Mouse (Mus musculus) heart, embryonic 15.5 days (tissue): Measurements from ENCODE around the gene Kcnj2. TPM values are rescaled to one million over a fixed set of nuclear protein-coding genes. Genes with fewer than 3 reads are reported as not detected.

Experiments
- ATAC-seq: fragments of 200-750 bp; cut with Nextera tagmentation; replicated peaks from 2 replicates; pipeline ENCODE4 v1.8.0; 2017; ENCODE audit warnings: low read depth, moderate TSS enrichment; ENCODE audit not compliant: insufficient number of reproducible peaks, insufficient read depth, low FRiP score
- H3K27ac ChIP-seq: fragments of 300-500 bp; sonication (generic); 2 replicates; pipeline ENCODE4 v1.5.1; 2015; ENCODE audit warnings: mild to moderate bottlenecking, inconsistent platforms
- H3K27me3 ChIP-seq: fragments of 300-500 bp; sonication (generic); 2 replicates; pipeline ENCODE4 v1.6.1; 2015; ENCODE audit warnings: inconsistent platforms
- H3K36me3 ChIP-seq: fragments of 300-500 bp; sonication (generic); 2 replicates; pipeline ENCODE4 v1.6.1; 2015; ENCODE audit warnings: mild to moderate bottlenecking, inconsistent platforms
- H3K4me1 ChIP-seq: fragments of 300-500 bp; sonication (generic); replicated peaks from 2 replicates; pipeline ENCODE4 v1.6.1; 2015; ENCODE audit warnings: inconsistent platforms
- H3K4me2 ChIP-seq: fragments of 300-500 bp; sonication (generic); 2 replicates; pipeline ENCODE4 v1.6.1; 2015; ENCODE audit warnings: inconsistent platforms, mild to moderate bottlenecking, moderate library complexity
- H3K4me3 ChIP-seq: fragments of 300-500 bp; sonication (generic); 2 replicates; pipeline ENCODE4 v1.5.1; 2015; ENCODE audit warnings: mild to moderate bottlenecking, inconsistent platforms
- H3K9ac ChIP-seq: fragments of 300-500 bp; sonication (generic); 2 replicates; pipeline ENCODE4 v1.6.1; 2015; ENCODE audit warnings: mild to moderate bottlenecking, inconsistent platforms
- H3K9me3 ChIP-seq: fragments of 300-500 bp; sonication (generic); replicated peaks from 2 replicates; pipeline ENCODE4 v1.6.1; 2016; ENCODE audit warnings: inconsistent platforms
- WGBS: fragments of 180-500 bp; shearing (Covaris S2); methylation state at CpG from one replicate; pipeline ENCODE4 v1.1.7; 2015; ENCODE audit warnings: mixed read lengths; 5-methylcytosine and 5-hydroxymethylcytosine counted together
- polyA plus RNA-seq: library from polyadenylated mRNA; unstranded; fragments of >200 nt; fragmentation: Nextera tagmentation; extraction: Ambion mirVana; gene quantifications from 2 replicates; pipeline ENCODE4 v1.2.1, GENCODE M21; 2015

Gene Kcnj2
- 4.8 and 5.7 TPM in 2 replicates for polyA plus RNA-seq

- no peaks in the 10 kb centered on the region for H3K36me3 ChIP-seq
- peak within 1 kb of the TSS; percentile 80 for H3K4me3 ChIP-seq
- H3K4me2 ChIP-seq = peak within 1 kb of the TSS; percentile 94
- peak; percentile 97 for ATAC-seq
- H3K4me1 ChIP-seq = peaks cover 20% of the 10 kb centered on the region
- under 1% methylated on average over 28 of the region's 28 CpGs for WGBS
- peak within 1 kb of the TSS; percentile 77 for H3K9ac ChIP-seq
- no peaks in the 10 kb centered on the region for H3K27me3 ChIP-seq
- peak within 1 kb of the TSS; percentile 91 for H3K27ac ChIP-seq
- H3K9me3 ChIP-seq = no peaks in the 10 kb centered on the region
Observed at GRCm38 (mm10) chr11:111065635-111066298, at the start of gene Kcnj2. Kcnj2 (plus strand) TSS chr11:111066164.

- Histone ChIP-seq H3K9me3 (no peaks in the 10 kb centered on the region), H3K4me3 (no peak overlapping the region), H3K9ac (no peak overlapping the region), H3K27ac (no peak overlapping the region), H3K4me2 (no peak overlapping the region), H3K4me1 (no peaks in the 10 kb centered on the region), H3K27me3 (no peaks in the 10 kb centered on the region), H3K36me3 (no peaks in the 10 kb centered on the region)
- WGBS = 79% methylated on average over 3 of the region's 3 CpGs
- no peak for ATAC-seq
Observed at GRCm38 (mm10) chr11:111016206-111016605, 49.8 kb upstream of the Kcnj2 start.

- Histone ChIP-seq H3K27me3 (no peaks in the 10 kb centered on the region), H3K4me3 (no peak overlapping the region), H3K9ac (no peak overlapping the region), H3K36me3 (no peaks in the 10 kb centered on the region), H3K27ac (no peak overlapping the region), H3K4me1 (no peaks in the 10 kb centered on the region), H3K4me2 (no peak overlapping the region), H3K9me3 (no peaks in the 10 kb centered on the region)
- 45% methylated on average over 2 of the region's 2 CpGs for WGBS
- ATAC-seq = no peak
Observed at GRCm38 (mm10) chr11:111020211-111020610, 45.8 kb upstream of the Kcnj2 start.

- Histone ChIP-seq H3K27me3 (no peaks in the 10 kb centered on the region), H3K4me1 (no peaks in the 10 kb centered on the region), H3K9me3 (no peaks in the 10 kb centered on the region), H3K4me3 (no peak overlapping the region), H3K9ac (no peak overlapping the region), H3K36me3 (no peaks in the 10 kb centered on the region), H3K27ac (no peak overlapping the region), H3K4me2 (no peak overlapping the region)
- WGBS = 75% methylated on average over 8 of the region's 8 CpGs
- no peak for ATAC-seq
Observed at GRCm38 (mm10) chr11:111022681-111023281, 43.2 kb upstream of the Kcnj2 start.

- Histone ChIP-seq H3K4me1 (no peaks in the 10 kb centered on the region), H3K36me3 (no peaks in the 10 kb centered on the region), H3K27ac (no peak overlapping the region), H3K9ac (no peak overlapping the region), H3K9me3 (no peaks in the 10 kb centered on the region), H3K4me3 (no peak overlapping the region), H3K4me2 (no peak overlapping the region), H3K27me3 (no peaks in the 10 kb centered on the region)
- ATAC-seq = no peak
- WGBS = 42% methylated on average over 5 of the region's 5 CpGs
Observed at GRCm38 (mm10) chr11:111042175-111042574, 23.8 kb upstream of the Kcnj2 start.

GRCm38 (mm10) chr11:111043298-111043697 is 22.7 kb upstream of the Kcnj2 start:
- 85% methylated on average over 4 of the region's 4 CpGs for WGBS
- no peak overlapping the region for H3K27ac ChIP-seq
- H3K27me3 ChIP-seq = no peaks in the 10 kb centered on the region
- no peak for ATAC-seq
- H3K36me3 ChIP-seq = no peaks in the 10 kb centered on the region
- H3K4me1 ChIP-seq = no peaks in the 10 kb centered on the region
- no peak overlapping the region for H3K9ac ChIP-seq
- no peaks in the 10 kb centered on the region for H3K9me3 ChIP-seq
- no peak overlapping the region for H3K4me2 ChIP-seq
- no peak overlapping the region for H3K4me3 ChIP-seq

GRCm38 (mm10) chr11:111054252-111054651 is 11.7 kb upstream of the Kcnj2 start:
- no peaks in the 10 kb centered on the region for H3K9me3 ChIP-seq
- ATAC-seq = no peak
- 56% methylated on average over 3 of the region's 3 CpGs for WGBS
- no peaks in the 10 kb centered on the region for H3K27me3 ChIP-seq
- no peaks in the 10 kb centered on the region; the same call in 1 of the 2 replicates for H3K4me1 ChIP-seq
- no peak overlapping the region for H3K4me3 ChIP-seq
- H3K36me3 ChIP-seq = no peaks in the 10 kb centered on the region
- H3K4me2 ChIP-seq = no peak overlapping the region
- peak overlapping the region; percentile 24; the same call in 1 of the 2 replicates for H3K27ac ChIP-seq
- no peak overlapping the region for H3K9ac ChIP-seq

- WGBS = 83% methylated on average over 8 of the region's 8 CpGs
- Histone ChIP-seq H3K9me3 (no peaks in the 10 kb centered on the region), H3K4me2 (no peak overlapping the region)
Observed at GRCm38 (mm10) chr11:111054854-111055822, 10.8 kb upstream of the Kcnj2 start.

GRCm38 (mm10) chr11:111056030-111056429 is 9.9 kb upstream of the Kcnj2 start:
- no peak overlapping the region for H3K9ac ChIP-seq
- no peaks in the 10 kb centered on the region for H3K9me3 ChIP-seq
- no peaks in the 10 kb centered on the region for H3K36me3 ChIP-seq
- no peak overlapping the region for H3K4me2 ChIP-seq
- no peaks in the 10 kb centered on the region for H3K27me3 ChIP-seq
- H3K4me1 ChIP-seq = no peaks in the 10 kb centered on the region; the same call in 1 of the 2 replicates
- 66% methylated on average over 13 of the region's 13 CpGs for WGBS
- no peak for ATAC-seq
- no peak overlapping the region for H3K27ac ChIP-seq
- H3K4me3 ChIP-seq = no peak overlapping the region

More at GRCm38 (mm10) chr11:111054854-111055822, 10.8 kb upstream of the Kcnj2 start:
- Histone ChIP-seq H3K9ac (no peak overlapping the region), H3K27ac (no peak overlapping the region), H3K4me3 (no peak overlapping the region), H3K36me3 (no peaks in the 10 kb centered on the region), H3K4me1 (no peaks in the 10 kb centered on the region; the same call in 1 of the 2 replicates), H3K27me3 (no peaks in the 10 kb centered on the region)
- ATAC-seq = no peak

- Histone ChIP-seq H3K4me3 (no peak overlapping the region), H3K9ac (no peak overlapping the region), H3K27me3 (no peaks in the 10 kb centered on the region), H3K27ac (no peak overlapping the region), H3K4me1 (no peaks in the 10 kb centered on the region; the same call in 1 of the 2 replicates), H3K9me3 (no peaks in the 10 kb centered on the region), H3K36me3 (no peaks in the 10 kb centered on the region), H3K4me2 (no peak overlapping the region)
- no peak for ATAC-seq
- WGBS = 97% methylated on average over 4 of the region's 4 CpGs
Observed at GRCm38 (mm10) chr11:111057435-111057834, 8.5 kb upstream of the Kcnj2 start.

GRCm38 (mm10) chr11:111059440-111059839 is 6.5 kb upstream of the Kcnj2 start:
- Histone ChIP-seq H3K27me3 (no peaks in the 10 kb centered on the region), H3K4me1 (peaks cover under 1% of the 10 kb centered on the region; the same call in 1 of the 2 replicates), H3K4me3 (no peak overlapping the region), H3K4me2 (no peak overlapping the region), H3K36me3 (no peaks in the 10 kb centered on the region), H3K27ac (no peak overlapping the region), H3K9ac (no peak overlapping the region), H3K9me3 (no peaks in the 10 kb centered on the region)
- no peak for ATAC-seq
